Comparison of ENCODE assay signal across 9 mouse cellular contexts in genomic region chr3:154329323-154330180, GRCm38 (mm10). TPM values are rescaled to one million over a fixed set of nuclear protein-coding genes. Genes with fewer than 3 reads are reported as not detected.
DNase-seq lines count a peak whose midpoint lies in the region; ATAC-seq and TF ChIP-seq lines count a peak whose summit lies in the region.
"Had no signal": no experiment of that assay in that cellular context is flagged by ENCODE, and none has a peak within 500 bp of the region (broad histone marks: within the 10 kb centered on the region; RNA-seq: fewer than 3 reads in every experiment).

No protein-coding gene starts in this region.

- no peak overlapping the region for H3K9ac ChIP-seq in heart, embryonic 14.5 days (ENCODE audit: low read length)

- no peak overlapping the region for H3K27ac ChIP-seq in heart, embryonic 14.5 days (replicated peaks in 1 of 2; ENCODE audit: control insufficient read depth in 1 of 2, insufficient read depth in 1 of 2, low read depth in 2 of 2, low read length in 2 of 2)

- TF ChIP-seq POLR2A in brain, embryonic 14.5 days (IDR thresholded peaks at IDR 0.05; ENCODE audit: borderline replicate concordance, extremely low read depth, insufficient read depth, insufficient read length, poor library complexity, severe bottlenecking), result no peak
- TF ChIP-seq POLR2A in myocyte (IDR thresholded peaks at IDR 0.05; ENCODE audit: insufficient read length, low read depth), result no peak

- 1% methylated on average over 54 of the region's 54 CpGs for WGBS in heart, embryonic 14.5 days

- H3ac ChIP-seq in myocyte (ENCODE audit: control insufficient read depth, insufficient read length), result no peak overlapping the region

- H3K27me3 ChIP-seq in heart, embryonic 14.5 days (ENCODE audit: control insufficient read depth, insufficient read depth, low read length), result peaks cover 92% of the 10 kb centered on the region
- H3K27me3 ChIP-seq in myocyte (ENCODE audit: control insufficient read depth, insufficient read depth, insufficient read length), result peaks cover 41% of the 10 kb centered on the region

- no peak for TF ChIP-seq CTCF in brain, embryonic 14.5 days (IDR thresholded peaks at IDR 0.05; ENCODE audit: borderline replicate concordance, extremely low read depth, insufficient read depth, insufficient read length)

- H3K79me2 ChIP-seq in myocyte (ENCODE audit: control insufficient read depth, insufficient read depth), result no peaks in the 10 kb centered on the region

- intact Hi-C loops in heart, postnatal 25 days (cut with DNase I), result loop anchor here (5.0 kb wide), 1 partner anchor 243 kb away; no protein-coding TSS in a partner anchor

- H3K4me3 ChIP-seq in heart, embryonic 14.5 days (ENCODE audit: control insufficient read depth in 1 of 2, insufficient read depth in 1 of 2, low read depth in 1 of 2, low read length in 2 of 2), result peak overlapping the region in 1 of 2 experiments; percentile 21; a peak in 1 of 4 replicates
- H3K4me3 ChIP-seq in myocyte, result no peak overlapping the region

- peak overlapping the region; percentile 40 for H3K4me2 ChIP-seq in heart, embryonic 14.5 days (ENCODE audit: low read length)
- peak overlapping the region; percentile 34 for H3K4me2 ChIP-seq in myocyte (ENCODE audit: low read depth)

- H3K36me3 ChIP-seq in heart, embryonic 14.5 days (ENCODE audit: control insufficient read depth, insufficient read depth, low read length), result no peaks in the 10 kb centered on the region
- no peaks in the 10 kb centered on the region for H3K36me3 ChIP-seq in myocyte (ENCODE audit: control insufficient read depth, insufficient read depth)

- peak; percentile 89 for DNase-seq in heart, adult 11 months
- DNase-seq in heart, postnatal 25 days (ENCODE audit: low spot score), result no peak
- DNase-seq in brain, embryonic 14.5 days (ENCODE audit: low read depth), result peak; percentile 65
- DNase-seq in kidney, postnatal 10 days, result peak; percentile 30
- DNase-seq in right cerebral cortex, adult 2 months (ENCODE audit: low spot score in 2 of 2), result no peak
- DNase-seq in layer of hippocampus, adult 8-10 months (ENCODE audit: low spot score in 2 of 2), result no peak

- ATAC-seq in heart, embryonic 14.5 days (ENCODE audit: insufficient number of reproducible peaks, insufficient read depth, low FRiP score, low read depth), result no peak; the same call in 1 of the 2 replicates

- H3K9me3 ChIP-seq in heart, embryonic 14.5 days (ENCODE audit: control insufficient read depth, low read length), result no peaks in the 10 kb centered on the region

- H3K4me1 ChIP-seq in heart, embryonic 14.5 days (ENCODE audit: control insufficient read depth in 2 of 2, insufficient read depth in 2 of 2, low read length in 2 of 2), result peaks cover 4 to 13% of the 10 kb centered on the region in 2 experiments; a peak in 3 of 4 replicates

TF ChIP-seq in myocyte, 11 proteins besides CTCF, POLR2A, EP300 and RAD21:
- TF ChIP-seq USF1 (IDR thresholded peaks at IDR 0.05; ENCODE audit: low read depth), result no peak
- no peak for TF ChIP-seq E2F4 (IDR thresholded peaks at IDR 0.05; ENCODE audit: insufficient read depth)
- TF ChIP-seq CEBPB (IDR thresholded peaks at IDR 0.05; ENCODE audit: insufficient read depth, poor library complexity, severe bottlenecking), result no peak
- TF ChIP-seq SRF (IDR thresholded peaks at IDR 0.05; ENCODE audit: control insufficient read depth, insufficient read length, low read depth), result no peak
- no peak for TF ChIP-seq TCF12 (IDR thresholded peaks at IDR 0.05; ENCODE audit: insufficient read depth, poor library complexity, severe bottlenecking)
- no peak for TF ChIP-seq MAX (IDR thresholded peaks at IDR 0.05; ENCODE audit: low read depth)
- no peak for TF ChIP-seq REST (IDR thresholded peaks at IDR 0.05; ENCODE audit: insufficient read depth, insufficient read length)
- no peak for TF ChIP-seq TCF3 (IDR thresholded peaks at IDR 0.05; ENCODE audit: insufficient read length, low read depth)
- TF ChIP-seq MYOG (IDR thresholded peaks at IDR 0.05; ENCODE audit: control insufficient read depth in 1 of 3, insufficient read depth in 1 of 3, insufficient read length in 2 of 3, low read depth in 2 of 3), result no peak
- TF ChIP-seq MYOD1 (IDR thresholded peaks at IDR 0.05; ENCODE audit: control insufficient read depth in 1 of 3, insufficient read length in 2 of 3, low read depth in 2 of 3), result no peak
- TF ChIP-seq POLR2AphosphoS2 (IDR thresholded peaks at IDR 0.05; ENCODE audit: insufficient read length, low read depth), result no peak

RNA-seq across cellular contexts. Expression of gene Lhx8, which starts 0.9 kb away (rescaled TPM):
- total RNA-seq in heart, postnatal 25 days (2021), result not detected
- polyA plus RNA-seq in brain, embryonic 14.5 days (2012; rRNA removed), result 11.7 and 28.4 TPM in 2 replicates
- 0.23 and 0.38 TPM in 2 replicates for polyA plus RNA-seq in heart, embryonic 14.5 days (2014; fragmentation: Nextera tagmentation; extraction: Ambion mirVana)
- not detected for polyA plus RNA-seq in myocyte (2012; fragmentation: generic; extraction: Trizol)
- not detected for total RNA-seq in layer of hippocampus, adult 8-10 months (2022)
- polyA plus RNA-seq: neural tube, embryonic 14.5 days had no signal

Comparison
In these comparisons a context has a peak if more than half of its experiments do, and no peak if none do; other contexts are left out.
1. DNase-seq: peak in heart, adult 11 months (single experiment), brain, embryonic 14.5 days (single experiment) and kidney, postnatal 10 days (single experiment); none in heart, postnatal 25 days (single experiment), right cerebral cortex, adult 2 months (0 of 2) and layer of hippocampus, adult 8-10 months (0 of 2).